Mouse (Mus musculus) CD4-positive helper T cell, adult 2 months (primary cell): ENCODE measurements around the gene Gm49405.

Source experiments
- DNase-seq: peaks from one replicate; pipeline ENCODE4 v3.0.0-alpha.2; 2012; ENCODE audit warnings: low read depth, missing footprints, low spot score

The Gm49405 gene

GRCm38 (mm10) chr19:3988066-3988465 is 12.4 kb upstream of the Gm49405 start:
- DNase-seq: no peak

GRCm38 (mm10) chr19:3988750-3989149 is 11.7 kb upstream of the Gm49405 start:
- no peak for DNase-seq

GRCm38 (mm10) chr19:3990804-3991203 is 9.6 kb upstream of the Gm49405 start:
- no peak for DNase-seq

GRCm38 (mm10) chr19:3991562-3991961 is 8.9 kb upstream of the Gm49405 start:
- DNase-seq: no peak

GRCm38 (mm10) chr19:3991966-3992365 is 8.5 kb upstream of the Gm49405 start:
- no peak for DNase-seq

GRCm38 (mm10) chr19:3992416-3992815 is 8.0 kb upstream of the Gm49405 start, which contains the start of gene Tbx10:
Tbx10 (plus strand) TSS chr19:3992752.
- DNase-seq: no peak

GRCm38 (mm10) chr19:3994932-3995331 is 5.5 kb upstream of the Gm49405 start:
- DNase-seq: no peak

- no peak for DNase-seq
Observed at GRCm38 (mm10) chr19:3995505-3995904, 4.9 kb upstream of the Gm49405 start.

- no peak for DNase-seq
Observed at GRCm38 (mm10) chr19:3996106-3996505, 4.3 kb upstream of the Gm49405 start.

GRCm38 (mm10) chr19:3996747-3997146 is 3.7 kb upstream of the Gm49405 start:
- DNase-seq: no peak

GRCm38 (mm10) chr19:3997231-3997630 is 3.2 kb upstream of the Gm49405 start:
- no peak for DNase-seq

- DNase-seq: no peak
Observed at GRCm38 (mm10) chr19:3998335-3998734, 2.1 kb upstream of the Gm49405 start.

GRCm38 (mm10) chr19:3999121-3999730 is 1.2 kb upstream of the Gm49405 start:
- DNase-seq: no peak

GRCm38 (mm10) chr19:4000949-4001525 is 611 bp downstream of the Gm49405 start:
- DNase-seq: no peak

- DNase-seq: no peak
Observed at GRCm38 (mm10) chr19:4001752-4002151, 1.3 kb downstream of the Gm49405 start.

- no peak for DNase-seq
Observed at GRCm38 (mm10) chr19:4003112-4003511, 2.7 kb downstream of the Gm49405 start, which contains the start of gene Doc2g. Doc2g (plus strand) TSS chr19:4003313.

- no peak for DNase-seq
Observed at GRCm38 (mm10) chr19:4003641-4004040, 3.2 kb downstream of the Gm49405 start.

GRCm38 (mm10) chr19:4004331-4004730 is 3.9 kb downstream of the Gm49405 start:
- DNase-seq: no peak

- DNase-seq: no peak
Observed at GRCm38 (mm10) chr19:4005091-4005490, 4.7 kb downstream of the Gm49405 start.

- no peak for DNase-seq
Observed at GRCm38 (mm10) chr19:4005971-4006370, 5.5 kb downstream of the Gm49405 start.

- no peak for DNase-seq
Observed at GRCm38 (mm10) chr19:4011086-4011485, 10.7 kb downstream of the Gm49405 start.

GRCm38 (mm10) chr19:4012432-4013022 is 12.1 kb downstream of the Gm49405 start, which contains the start of gene Ndufv1:
Ndufv1 (minus strand) TSS chr19:4012806.
- DNase-seq: peak; percentile 98

GRCm38 (mm10) chr19:4013066-4013465 is 12.6 kb downstream of the Gm49405 start:
- no peak for DNase-seq
